Mouse (Mus musculus) hindbrain, embryonic 10.5 days (tissue): ENCODE results near the gene Rsbn1. TPM values are rescaled to one million over a fixed set of nuclear protein-coding genes. Genes with fewer than 3 reads are reported as not detected.

Experiments
- DNase-seq: peaks from one replicate; pipeline ENCODE4 v3.0.0-alpha.2; 2017; ENCODE audit warnings: low spot score
- H3K27ac ChIP-seq: fragments of 300-500 bp; sonication (generic); 2 replicates; pipeline ENCODE4 v1.5.1; 2016; ENCODE audit warnings: mild to moderate bottlenecking, moderate library complexity
- H3K27me3 ChIP-seq: fragments of 300-500 bp; sonication (generic); 2 replicates; pipeline ENCODE4 v1.6.1; 2016; ENCODE audit warnings: mild to moderate bottlenecking; ENCODE audit not compliant: poor library complexity, insufficient read depth, severe bottlenecking
- H3K36me3 ChIP-seq: fragments of 300-500 bp; sonication (generic); 2 replicates; pipeline ENCODE4 v1.6.1; 2016; ENCODE audit warnings: mild to moderate bottlenecking, moderate library complexity
- H3K4me1 ChIP-seq: fragments of 300-500 bp; sonication (generic); replicated peaks from 2 replicates; pipeline ENCODE4 v1.6.1; 2016; ENCODE audit warnings: mild to moderate bottlenecking
- H3K4me3 ChIP-seq: fragments of 300-500 bp; sonication (generic); 2 replicates; pipeline ENCODE4 v1.5.1; 2016; ENCODE audit warnings: mild to moderate bottlenecking, moderate library complexity
- H3K9me3 ChIP-seq: fragments of 300-500 bp; sonication (generic); 2 replicates; pipeline ENCODE4 v1.6.1; 2016; ENCODE audit warnings: mild to moderate bottlenecking, moderate library complexity
- WGBS: fragments of 180-500 bp; shearing (Covaris S2); methylation state at CpG from one replicate; pipeline ENCODE4 v1.1.7; 2016; 5-methylcytosine and 5-hydroxymethylcytosine counted together
- polyA plus RNA-seq: library from polyadenylated mRNA; unstranded; fragments of >200 nt; fragmentation: Nextera tagmentation; extraction: Ambion mirVana; gene quantifications from 2 replicates; pipeline ENCODE4 v1.2.1, GENCODE M21; 2016

The Rsbn1 gene
- polyA plus RNA-seq, 1 experiment from 2014 or later, result 13.1 TPM

GRCm38 (mm10) chr3:103968701-103969100 lies 54.8 kb downstream of the Rsbn1 start:
- Histone ChIP-seq H3K27me3 (no peaks in the 10 kb centered on the region), H3K9me3 (no peaks in the 10 kb centered on the region), H3K4me1 (peaks cover 31% of the 10 kb centered on the region), H3K27ac (peak overlapping the region; percentile 99), H3K4me3 (peak overlapping the region; percentile 86), H3K36me3 (peaks cover 42% of the 10 kb centered on the region)
- WGBS, result under 1% methylated on average over 24 of the region's 24 CpGs
- DNase-seq, result no peak

GRCm38 (mm10) chr3:103971157-103971556 lies 57.2 kb downstream of the Rsbn1 start:
- WGBS, result 95% methylated on average over 2 of the region's 2 CpGs
- H3K27ac ChIP-seq, result no peak overlapping the region

GRCm38 (mm10) chr3:103984556-103984955 lies 70.6 kb downstream of the Rsbn1 start:
- no peaks in the 10 kb centered on the region for H3K9me3 ChIP-seq
- H3K36me3 ChIP-seq, result peaks cover 75% of the 10 kb centered on the region
- H3K4me3 ChIP-seq, result no peak overlapping the region
- no peaks in the 10 kb centered on the region for H3K4me1 ChIP-seq
- no peaks in the 10 kb centered on the region for H3K27me3 ChIP-seq
- H3K27ac ChIP-seq, result no peak overlapping the region
- no peak for DNase-seq
- 90% methylated on average over 4 of the region's 4 CpGs for WGBS

More at GRCm38 (mm10) chr3:103971157-103971556, 57.2 kb downstream of the Rsbn1 start:
- H3K9me3 ChIP-seq, result no peaks in the 10 kb centered on the region
- no peak for DNase-seq
- no peaks in the 10 kb centered on the region for H3K27me3 ChIP-seq
- H3K4me1 ChIP-seq, result peaks cover 31% of the 10 kb centered on the region
- H3K36me3 ChIP-seq, result peaks cover 37% of the 10 kb centered on the region
- no peak overlapping the region for H3K4me3 ChIP-seq

GRCm38 (mm10) chr3:103985194-103985593 lies 71.3 kb downstream of the Rsbn1 start:
- Histone ChIP-seq H3K4me1 (no peaks in the 10 kb centered on the region), H3K9me3 (no peaks in the 10 kb centered on the region), H3K4me3 (no peak overlapping the region), H3K36me3 (peaks cover 81% of the 10 kb centered on the region), H3K27me3 (no peaks in the 10 kb centered on the region), H3K27ac (no peak overlapping the region)
- 91% methylated on average over 2 of the region's 2 CpGs for WGBS
- DNase-seq, result no peak

GRCm38 (mm10) chr3:103987831-103988432 lies 74.0 kb downstream of the Rsbn1 start:
- Histone ChIP-seq H3K27ac (no peak overlapping the region), H3K4me1 (no peaks in the 10 kb centered on the region), H3K27me3 (no peaks in the 10 kb centered on the region), H3K36me3 (peaks cover 88% of the 10 kb centered on the region), H3K9me3 (no peaks in the 10 kb centered on the region), H3K4me3 (no peak overlapping the region)
- 75% methylated on average over 5 of the region's 5 CpGs for WGBS
- no peak for DNase-seq

GRCm38 (mm10) chr3:103989352-103989751 lies 75.4 kb downstream of the Rsbn1 start:
- DNase-seq, result no peak
- no peaks in the 10 kb centered on the region for H3K4me1 ChIP-seq
- no peak overlapping the region for H3K27ac ChIP-seq
- H3K9me3 ChIP-seq, result no peaks in the 10 kb centered on the region
- H3K4me3 ChIP-seq, result no peak overlapping the region
- H3K27me3 ChIP-seq, result no peaks in the 10 kb centered on the region
- H3K36me3 ChIP-seq, result peaks cover 88% of the 10 kb centered on the region
- 91% methylated on average over 4 of the region's 4 CpGs for WGBS

- no peak overlapping the region for H3K27ac ChIP-seq
- no peaks in the 10 kb centered on the region for H3K27me3 ChIP-seq
- WGBS, result 92% methylated on average over 3 of the region's 3 CpGs
- H3K4me3 ChIP-seq, result no peak overlapping the region
- peaks cover 88% of the 10 kb centered on the region for H3K36me3 ChIP-seq
- no peaks in the 10 kb centered on the region for H3K9me3 ChIP-seq
- no peaks in the 10 kb centered on the region for H3K4me1 ChIP-seq
- no peak for DNase-seq
These were observed 77.4 kb downstream of the Rsbn1 start for GRCm38 (mm10) chr3:103991271-103991670.

GRCm38 (mm10) chr3:103998724-103999123 lies 84.8 kb downstream of the Rsbn1 start:
- Histone ChIP-seq H3K27me3 (no peaks in the 10 kb centered on the region), H3K27ac (no peak overlapping the region), H3K4me3 (no peak overlapping the region), H3K9me3 (no peaks in the 10 kb centered on the region), H3K36me3 (peaks cover 90% of the 10 kb centered on the region), H3K4me1 (no peaks in the 10 kb centered on the region)
- 95% methylated on average over 4 of the region's 4 CpGs for WGBS
- DNase-seq, result no peak

- peaks cover 82% of the 10 kb centered on the region for H3K36me3 ChIP-seq
- no peaks in the 10 kb centered on the region for H3K27me3 ChIP-seq
- WGBS, result 89% methylated on average over 8 of the region's 8 CpGs
- H3K4me1 ChIP-seq, result no peaks in the 10 kb centered on the region
- no peak for DNase-seq
- H3K4me3 ChIP-seq, result no peak overlapping the region
- no peaks in the 10 kb centered on the region for H3K9me3 ChIP-seq
- no peak overlapping the region for H3K27ac ChIP-seq
These were observed 93.1 kb downstream of the Rsbn1 start for GRCm38 (mm10) chr3:104006896-104007466.

- no peak overlapping the region for H3K27ac ChIP-seq
- H3K36me3 ChIP-seq, result peaks cover 77% of the 10 kb centered on the region
- H3K4me3 ChIP-seq, result no peak overlapping the region
- no peaks in the 10 kb centered on the region for H3K27me3 ChIP-seq
- H3K4me1 ChIP-seq, result no peaks in the 10 kb centered on the region
- no peak for DNase-seq
- 93% methylated on average over 8 of the region's 8 CpGs for WGBS
- no peaks in the 10 kb centered on the region for H3K9me3 ChIP-seq
These were observed 93.6 kb downstream of the Rsbn1 start for GRCm38 (mm10) chr3:104007479-104007878.

- Histone ChIP-seq H3K36me3 (peaks cover 61% of the 10 kb centered on the region), H3K4me1 (no peaks in the 10 kb centered on the region), H3K4me3 (no peak overlapping the region), H3K27ac (no peak overlapping the region), H3K9me3 (no peaks in the 10 kb centered on the region), H3K27me3 (no peaks in the 10 kb centered on the region)
- DNase-seq, result no peak
- 93% methylated on average over 5 of the region's 5 CpGs for WGBS
These were observed 96.2 kb downstream of the Rsbn1 start for GRCm38 (mm10) chr3:104009924-104010662.

- WGBS, result 89% methylated on average over 2 of the region's 2 CpGs
- Histone ChIP-seq H3K27me3 (no peaks in the 10 kb centered on the region), H3K36me3 (peaks cover 61% of the 10 kb centered on the region), H3K9me3 (no peaks in the 10 kb centered on the region), H3K27ac (no peak overlapping the region), H3K4me1 (no peaks in the 10 kb centered on the region), H3K4me3 (no peak overlapping the region)
- DNase-seq, result no peak
These were observed 98.1 kb downstream of the Rsbn1 start for GRCm38 (mm10) chr3:104011972-104012371.
